Mouse (Mus musculus): ENCODE measurements at regions not wholly inside any gene's neighbourhood (a gene's known extent, or its start where the extent isn't known, plus 50 kb on each side); places are given as distances from the start of the nearest gene placed in this dataset.

GRCm38 (mm10) chr1:168545072-168545780, 113.2 kb upstream of the Pbx1 start:
- TF ChIP-seq CTCF (IDR thresholded peaks at IDR 0.05; ENCODE audit: low read depth, low read length) (no peak), POLR2A (IDR thresholded peaks at IDR 0.05; ENCODE audit: borderline replicate concordance, low read depth, low read length) (no peak)
- no peak overlapping the region for H3K27ac ChIP-seq (ENCODE audit: insufficient read depth, low read depth, low read length)

GRCm38 (mm10) chr1:168541231-168541630, 109.2 kb upstream of the Pbx1 start:
- no peak overlapping the region for H3K4me3 ChIP-seq (ENCODE audit: insufficient read depth, low read length)
- no peak overlapping the region for H3K27ac ChIP-seq (ENCODE audit: insufficient read depth, low read depth, low read length)
- no peaks in the 10 kb centered on the region for H3K4me1 ChIP-seq (ENCODE audit: control insufficient read depth, insufficient read depth, low read length)
- no peak for TF ChIP-seq POLR2A (IDR thresholded peaks at IDR 0.05; ENCODE audit: borderline replicate concordance, low read depth, low read length)
- no peak for TF ChIP-seq CTCF (IDR thresholded peaks at IDR 0.05; ENCODE audit: low read depth, low read length)

More at GRCm38 (mm10) chr1:168545072-168545780, 113.2 kb upstream of the Pbx1 start:
- H3K4me3 ChIP-seq (ENCODE audit: insufficient read depth, low read length), result no peak overlapping the region
- H3K4me1 ChIP-seq (ENCODE audit: control insufficient read depth, insufficient read depth, low read length), result no peaks in the 10 kb centered on the region

GRCm38 (mm10) chr1:168518087-168518486, 86.0 kb upstream of the Pbx1 start:
- Histone ChIP-seq H3K4me3 (ENCODE audit: insufficient read depth, low read length) (no peak overlapping the region), H3K4me1 (ENCODE audit: control insufficient read depth, insufficient read depth, low read length) (no peaks in the 10 kb centered on the region)
- TF ChIP-seq CTCF (IDR thresholded peaks at IDR 0.05; ENCODE audit: low read depth, low read length) (no peak), POLR2A (IDR thresholded peaks at IDR 0.05; ENCODE audit: borderline replicate concordance, low read depth, low read length) (no peak)

GRCm38 (mm10) chr1:168506326-168506725, 74.3 kb upstream of the Pbx1 start:
- Histone ChIP-seq H3K4me1 (ENCODE audit: control insufficient read depth, insufficient read depth, low read length) (no peaks in the 10 kb centered on the region), H3K27ac (ENCODE audit: insufficient read depth, low read depth, low read length) (no peak overlapping the region), H3K4me3 (ENCODE audit: insufficient read depth, low read length) (no peak overlapping the region)
- TF ChIP-seq CTCF (IDR thresholded peaks at IDR 0.05; ENCODE audit: low read depth, low read length) (no peak), POLR2A (IDR thresholded peaks at IDR 0.05; ENCODE audit: borderline replicate concordance, low read depth, low read length) (no peak)

More at GRCm38 (mm10) chr1:168518087-168518486, 86.0 kb upstream of the Pbx1 start:
- no peak overlapping the region for H3K27ac ChIP-seq (ENCODE audit: insufficient read depth, low read depth, low read length)

GRCm38 (mm10) chr1:168504773-168505172, 72.7 kb upstream of the Pbx1 start:
- Histone ChIP-seq H3K27ac (ENCODE audit: insufficient read depth, low read depth, low read length) (no peak overlapping the region), H3K4me3 (ENCODE audit: insufficient read depth, low read length) (no peak overlapping the region), H3K4me1 (ENCODE audit: control insufficient read depth, insufficient read depth, low read length) (no peaks in the 10 kb centered on the region)
- TF ChIP-seq POLR2A (IDR thresholded peaks at IDR 0.05; ENCODE audit: borderline replicate concordance, low read depth, low read length) (no peak), CTCF (IDR thresholded peaks at IDR 0.05; ENCODE audit: low read depth, low read length) (no peak)

GRCm38 (mm10) chr1:168502266-168502665, 70.2 kb upstream of the Pbx1 start:
- no peaks in the 10 kb centered on the region for H3K4me1 ChIP-seq (ENCODE audit: control insufficient read depth, insufficient read depth, low read length)
- no peak overlapping the region for H3K4me3 ChIP-seq (ENCODE audit: insufficient read depth, low read length)
- TF ChIP-seq POLR2A (IDR thresholded peaks at IDR 0.05; ENCODE audit: borderline replicate concordance, low read depth, low read length), result no peak
- no peak for TF ChIP-seq CTCF (IDR thresholded peaks at IDR 0.05; ENCODE audit: low read depth, low read length)
- H3K27ac ChIP-seq (ENCODE audit: insufficient read depth, low read depth, low read length), result no peak overlapping the region

GRCm38 (mm10) chr1:168501375-168502169, 69.5 kb upstream of the Pbx1 start:
- Histone ChIP-seq H3K4me1 (ENCODE audit: control insufficient read depth, insufficient read depth, low read length) (no peaks in the 10 kb centered on the region), H3K4me3 (ENCODE audit: insufficient read depth, low read length) (no peak overlapping the region), H3K27ac (ENCODE audit: insufficient read depth, low read depth, low read length) (no peak overlapping the region)
- no peak for TF ChIP-seq CTCF (IDR thresholded peaks at IDR 0.05; ENCODE audit: low read depth, low read length)
- TF ChIP-seq POLR2A (IDR thresholded peaks at IDR 0.05; ENCODE audit: borderline replicate concordance, low read depth, low read length), result no peak

GRCm38 (mm10) chr1:168497801-168498200, 65.7 kb upstream of the Pbx1 start:
- no peak overlapping the region for H3K27ac ChIP-seq (ENCODE audit: insufficient read depth, low read depth, low read length)
- H3K4me1 ChIP-seq (ENCODE audit: control insufficient read depth, insufficient read depth, low read length), result no peaks in the 10 kb centered on the region
- H3K4me3 ChIP-seq (ENCODE audit: insufficient read depth, low read length), result no peak overlapping the region
- TF ChIP-seq CTCF (IDR thresholded peaks at IDR 0.05; ENCODE audit: low read depth, low read length) (no peak), POLR2A (IDR thresholded peaks at IDR 0.05; ENCODE audit: borderline replicate concordance, low read depth, low read length) (no peak)

- TF ChIP-seq CTCF (IDR thresholded peaks at IDR 0.05; ENCODE audit: low read depth, low read length) (no peak), POLR2A (IDR thresholded peaks at IDR 0.05; ENCODE audit: borderline replicate concordance, low read depth, low read length) (no peak)
- no peak overlapping the region for H3K27ac ChIP-seq (ENCODE audit: insufficient read depth, low read depth, low read length)
- no peak overlapping the region for H3K4me3 ChIP-seq (ENCODE audit: insufficient read depth, low read length)
- H3K4me1 ChIP-seq (ENCODE audit: control insufficient read depth, insufficient read depth, low read length), result no peaks in the 10 kb centered on the region
These were observed 63.8 kb upstream of the Pbx1 start for GRCm38 (mm10) chr1:168495687-168496527.
